Mouse (Mus musculus) erythroblast, embryonic 14.5 days (primary cell): ENCODE data around the gene Ulk4. TPM values are rescaled to one million over a fixed set of nuclear protein-coding genes. Genes with fewer than 3 reads are reported as not detected.
A peak's percentile ranks its signal among the peaks of the same experiment; 100 is the strongest.

Source experiments
- H3K27me3 ChIP-seq: 2 replicates; pipeline ENCODE4 v1.6.1; 2012; ENCODE audit warnings: inconsistent platforms; ENCODE audit not compliant: control insufficient read depth
- H3K36me3 ChIP-seq: 2 replicates; pipeline ENCODE4 v1.6.1; 2012; ENCODE audit warnings: mild to moderate bottlenecking, inconsistent platforms; ENCODE audit not compliant: control insufficient read depth
- H3K4me1 ChIP-seq: 2 replicates; pipeline ENCODE4 v1.6.1; 2012; ENCODE audit warnings: inconsistent platforms; ENCODE audit not compliant: control insufficient read depth
- H3K4me3 ChIP-seq: replicated peaks from 2 replicates; pipeline ENCODE3; 2012; ENCODE audit warnings: moderate library complexity, mild to moderate bottlenecking, inconsistent platforms
- H3K9me3 ChIP-seq: 2 replicates; pipeline ENCODE4 v1.6.1; 2012; ENCODE audit warnings: low read length, inconsistent platforms, mixed read lengths; ENCODE audit not compliant: control insufficient read depth
- GATA1 ChIP-seq: IDR thresholded peaks from 2 replicates; pipeline ENCODE4 v1.6.1; 2012; ENCODE audit warnings: low read length, inconsistent platforms, mixed read lengths
- TAL1 ChIP-seq: IDR thresholded peaks from 3 replicates; pipeline ENCODE4 v1.6.1; 2012; ENCODE audit warnings: low read length, inconsistent platforms, mixed read lengths
- polyA plus RNA-seq: library from polyadenylated mRNA; stranded (reverse); fragments of >175 nt; gene quantifications from 2 replicates; pipeline ENCODE4 v1.2.3, GENCODE M21; 2012

The Ulk4 gene
- polyA plus RNA-seq, 1 experiment = 0.16 TPM

DNA sequence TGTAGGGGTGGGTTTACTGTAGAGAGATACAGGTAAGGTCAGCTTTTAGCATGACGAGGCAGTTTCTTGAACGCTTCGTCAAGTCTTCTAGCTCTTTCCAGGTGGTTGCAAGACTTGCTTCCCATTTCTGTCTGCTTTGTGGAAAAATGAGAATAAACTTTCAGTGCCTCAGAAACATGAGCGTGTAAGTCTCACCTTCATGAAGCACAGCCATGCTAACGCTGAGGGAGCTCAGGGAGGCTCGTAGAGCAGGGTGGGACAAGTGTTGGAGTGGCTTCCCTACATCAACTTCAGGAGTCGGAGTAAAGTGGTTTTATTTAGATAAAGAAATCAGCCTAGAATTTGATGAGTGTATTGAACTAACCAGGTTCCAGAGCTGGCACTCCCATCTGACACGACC lies 330.9 kb downstream of the Ulk4 start:
- Histone ChIP-seq H3K4me1 (peaks cover 38% of the 10 kb centered on the region), H3K36me3 (peaks cover 84% of the 10 kb centered on the region), H3K9me3 (no peaks in the 10 kb centered on the region), H3K4me3 (no peak overlapping the region), H3K27me3 (no peaks in the 10 kb centered on the region)
- TF ChIP-seq TAL1 (no peak), GATA1 (no peak)

DNA sequence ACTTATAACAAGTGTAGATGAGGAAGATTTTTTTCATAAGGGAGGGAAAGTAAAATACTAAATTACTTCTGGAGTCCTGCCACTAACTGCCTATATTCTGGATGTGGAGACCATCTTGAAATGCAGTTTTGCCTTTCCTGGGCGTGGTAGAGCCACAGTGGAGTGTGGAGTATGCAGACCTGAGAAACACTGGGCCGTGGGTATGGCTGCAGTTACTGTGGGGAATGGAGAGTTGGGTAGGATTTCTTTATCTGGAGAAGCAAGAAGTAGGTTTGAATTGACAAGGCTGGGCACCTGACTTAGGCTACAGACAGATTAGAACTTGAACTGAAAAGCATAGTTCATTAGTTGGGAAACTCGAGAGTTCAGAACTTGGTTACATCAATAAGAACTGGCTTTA lies 332.8 kb downstream of the Ulk4 start:
- Histone ChIP-seq H3K4me3 (no peak overlapping the region), H3K4me1 (peaks cover 44% of the 10 kb centered on the region), H3K36me3 (peaks cover 85% of the 10 kb centered on the region), H3K27me3 (no peaks in the 10 kb centered on the region), H3K9me3 (no peaks in the 10 kb centered on the region)
- TF ChIP-seq TAL1 (no peak), GATA1 (no peak)

DNA sequence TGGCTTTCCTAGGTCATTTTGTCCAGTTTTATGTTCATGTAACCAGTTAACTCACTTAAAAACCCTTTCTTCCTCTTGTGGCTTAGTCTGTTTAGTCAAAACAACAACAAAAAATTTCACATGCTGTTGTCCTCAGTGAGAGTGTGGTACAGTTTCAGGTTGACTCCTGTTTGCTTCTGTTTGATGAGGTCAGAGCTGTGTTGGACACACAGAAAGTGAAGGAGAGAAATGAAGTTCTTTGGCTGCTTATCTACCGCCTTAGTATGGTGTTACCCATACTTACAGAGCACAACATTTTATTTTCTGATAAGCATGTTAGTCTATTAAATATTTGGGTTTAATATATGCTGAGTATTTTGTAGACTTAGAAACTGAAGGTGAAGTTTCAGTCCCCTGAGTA lies 333.2 kb downstream of the Ulk4 start:
- Histone ChIP-seq H3K36me3 (peaks cover 84% of the 10 kb centered on the region), H3K4me3 (no peak overlapping the region), H3K4me1 (peaks cover 44% of the 10 kb centered on the region), H3K9me3 (no peaks in the 10 kb centered on the region), H3K27me3 (no peaks in the 10 kb centered on the region)
- TF ChIP-seq TAL1 = no peak
- TF ChIP-seq GATA1 = no peak

DNA sequence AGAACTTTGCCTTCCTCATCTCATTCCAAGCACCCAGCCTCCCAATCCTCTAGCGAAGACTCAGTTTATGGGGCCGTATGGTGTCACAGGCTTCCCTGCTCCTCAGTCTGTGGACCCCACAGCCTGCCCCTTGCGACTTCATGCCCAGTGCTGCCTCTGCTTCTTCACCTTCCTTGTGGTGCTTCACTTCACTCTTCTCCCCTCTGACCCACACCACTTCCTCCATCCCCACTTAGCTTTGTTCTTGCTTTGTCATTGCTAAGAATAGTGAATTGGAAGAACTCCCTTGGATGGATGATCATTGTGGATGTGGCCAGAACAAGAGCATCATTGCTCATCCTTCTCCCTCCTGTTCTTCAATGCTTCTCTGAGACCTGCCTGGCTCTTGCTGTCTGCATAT lies 336.1 kb downstream of the Ulk4 start:
- Histone ChIP-seq H3K4me1 (peaks cover 60% of the 10 kb centered on the region), H3K27me3 (no peaks in the 10 kb centered on the region), H3K9me3 (no peaks in the 10 kb centered on the region), H3K36me3 (peaks cover 90% of the 10 kb centered on the region), H3K4me3 (no peak overlapping the region)
- TF ChIP-seq TAL1 = no peak
- no peak for TF ChIP-seq GATA1

DNA sequence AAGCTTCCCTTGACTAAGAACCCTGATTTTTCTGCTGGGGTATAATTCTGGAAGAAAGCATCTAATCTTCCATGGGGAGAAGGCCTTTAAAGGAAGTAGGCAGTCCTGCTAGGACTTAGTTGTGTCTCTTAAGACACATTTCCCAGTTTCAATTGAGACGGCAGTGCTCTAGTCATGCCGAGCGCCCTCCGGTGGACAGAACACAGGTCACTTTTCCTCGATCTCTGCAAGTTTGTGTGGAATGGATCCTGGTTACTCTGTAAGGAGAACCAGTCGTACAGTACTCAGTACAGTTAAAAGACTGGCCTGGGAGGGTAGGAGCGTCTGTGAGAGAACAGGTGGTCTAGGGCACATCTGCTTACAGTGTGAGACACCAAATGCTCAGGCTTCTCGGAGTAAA lies 340.6 kb downstream of the Ulk4 start:
- H3K4me3 ChIP-seq = peak overlapping the region; percentile 85
- H3K9me3 ChIP-seq = no peaks in the 10 kb centered on the region
- peaks cover 48% of the 10 kb centered on the region for H3K4me1 ChIP-seq
- H3K36me3 ChIP-seq = peaks cover 56% of the 10 kb centered on the region
- TF ChIP-seq GATA1 = no peak
- no peak for TF ChIP-seq TAL1
- H3K27me3 ChIP-seq = no peaks in the 10 kb centered on the region

DNA sequence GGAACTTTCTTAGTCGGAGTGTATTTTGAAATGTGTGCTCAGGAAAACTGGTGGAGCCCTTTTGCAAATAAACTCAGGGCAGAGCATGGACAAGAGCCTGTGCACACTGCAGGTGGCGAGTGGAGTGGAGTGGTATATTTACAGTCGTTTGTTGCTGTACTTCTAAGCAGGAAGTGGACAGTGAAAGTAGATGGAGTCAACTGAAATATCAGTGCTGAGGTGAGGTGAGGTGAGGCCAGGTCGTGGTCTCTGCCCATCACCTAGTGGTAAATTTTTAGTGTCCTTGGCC lies 341.4 kb downstream of the Ulk4 start:
- Histone ChIP-seq H3K36me3 (peaks cover 48% of the 10 kb centered on the region), H3K9me3 (no peaks in the 10 kb centered on the region), H3K27me3 (no peaks in the 10 kb centered on the region), H3K4me3 (peak overlapping the region; percentile 85), H3K4me1 (peaks cover 45% of the 10 kb centered on the region)
- no peak for TF ChIP-seq GATA1
- no peak for TF ChIP-seq TAL1

DNA sequence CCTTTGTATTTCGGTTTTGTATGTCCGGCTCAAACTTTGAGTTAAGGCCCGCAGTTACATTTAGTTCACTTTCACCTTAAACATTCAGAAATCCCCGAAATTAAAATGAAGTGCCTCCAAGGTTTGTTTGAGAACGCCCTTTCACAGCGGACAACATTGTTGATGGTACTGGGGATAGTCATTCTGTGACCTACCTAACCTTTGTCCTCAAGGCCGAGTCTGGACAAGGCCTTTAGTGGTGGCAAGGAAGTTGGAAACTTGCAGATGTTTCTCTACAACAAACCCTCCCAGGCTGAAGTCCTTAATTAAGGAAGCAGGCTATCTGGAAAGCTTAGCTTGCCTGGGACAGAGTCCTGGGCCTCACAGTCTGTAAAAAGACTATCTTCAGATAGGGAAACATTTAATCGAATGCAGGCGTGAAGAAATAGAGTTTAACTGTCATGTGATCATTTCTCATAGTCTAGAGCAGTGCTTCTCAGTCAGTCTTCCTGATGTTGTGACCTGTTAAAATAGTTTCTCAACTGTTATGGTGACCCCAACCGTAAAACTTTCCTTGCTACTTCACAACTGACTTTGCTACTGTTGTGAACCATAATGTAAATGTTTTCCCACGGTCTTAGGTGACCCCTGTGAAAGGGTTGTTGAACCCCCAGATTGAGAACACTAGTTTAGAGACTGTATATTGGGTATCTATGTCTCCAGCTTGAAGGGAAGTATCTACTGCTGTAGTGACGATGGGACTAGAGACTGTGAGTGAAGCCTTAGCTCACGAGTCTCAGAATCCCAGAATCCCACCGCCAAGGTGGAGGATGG lies 342.0 kb downstream of the Ulk4 start:
- H3K36me3 ChIP-seq = peaks cover 42% of the 10 kb centered on the region
- no peaks in the 10 kb centered on the region for H3K9me3 ChIP-seq
- H3K4me3 ChIP-seq = peak overlapping the region; percentile 85
- no peak for TF ChIP-seq GATA1
- TF ChIP-seq TAL1 = no peak
- peaks cover 43% of the 10 kb centered on the region for H3K4me1 ChIP-seq
- no peaks in the 10 kb centered on the region for H3K27me3 ChIP-seq

DNA sequence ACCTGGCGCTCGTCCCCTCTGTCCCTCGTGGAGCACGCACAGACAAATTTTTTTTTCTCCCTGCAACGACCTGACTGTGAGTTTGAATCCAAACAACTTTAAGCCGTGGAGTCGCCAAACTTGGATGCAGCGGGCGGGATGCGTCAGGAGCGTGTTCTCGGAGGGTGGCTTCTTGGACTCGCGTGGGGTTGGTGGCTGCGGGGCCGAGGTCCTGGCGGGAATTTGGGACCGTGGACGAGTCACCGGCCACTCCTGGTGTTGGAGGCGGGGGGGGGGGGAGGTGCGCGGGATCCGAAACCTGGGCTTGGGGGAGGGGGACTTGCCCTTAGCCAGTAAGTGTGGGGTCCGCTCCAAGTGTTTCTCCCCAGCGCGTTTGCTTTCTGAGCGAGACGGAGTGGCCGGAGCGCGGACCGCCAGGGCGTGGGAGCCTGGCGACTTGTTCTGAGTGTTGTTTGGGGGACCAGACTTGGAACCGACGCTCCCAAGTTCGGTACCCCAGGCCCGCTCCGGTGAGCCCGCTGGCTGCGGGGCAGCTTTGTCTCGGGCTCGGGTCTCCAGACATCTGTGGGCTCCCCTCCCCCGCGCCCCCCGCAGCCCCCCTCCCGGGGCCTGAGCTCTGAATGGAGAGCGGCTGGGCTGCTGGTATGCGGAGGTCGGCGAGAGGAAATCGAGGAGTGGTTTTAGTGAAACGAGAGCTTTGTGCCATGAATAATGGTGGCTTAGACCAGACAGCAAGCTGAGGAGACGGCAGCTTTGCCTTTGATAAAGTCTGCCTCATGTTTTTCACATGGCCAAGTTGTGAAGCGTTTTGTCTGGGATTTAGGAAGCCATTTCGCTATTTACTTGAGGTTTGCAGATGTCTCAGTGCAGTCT lies 342.9 kb downstream of the Ulk4 start:
- peak overlapping the region; percentile 85 for H3K4me3 ChIP-seq
- H3K9me3 ChIP-seq = no peaks in the 10 kb centered on the region
- peaks cover 33% of the 10 kb centered on the region for H3K36me3 ChIP-seq
- TF ChIP-seq TAL1 = no peak
- TF ChIP-seq GATA1 = no peak
- no peaks in the 10 kb centered on the region for H3K27me3 ChIP-seq
- peaks cover 41% of the 10 kb centered on the region for H3K4me1 ChIP-seq

DNA sequence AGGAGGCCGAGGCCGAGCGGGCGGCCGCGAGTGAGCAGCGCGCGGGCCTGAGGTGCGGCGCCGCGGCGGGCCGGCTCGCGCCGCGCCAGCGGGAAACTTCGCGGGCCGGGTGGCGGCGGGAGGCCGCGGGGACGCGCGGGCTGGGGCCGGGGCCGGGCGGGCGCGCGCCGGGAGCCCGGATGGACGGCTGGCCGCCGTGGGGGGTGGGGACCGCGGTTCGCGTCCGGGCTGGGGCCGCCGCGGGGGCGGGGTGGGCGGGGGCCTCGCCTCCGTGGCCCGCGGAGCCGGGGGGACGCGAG lies 343.5 kb downstream of the Ulk4 start:
- no peaks in the 10 kb centered on the region for H3K27me3 ChIP-seq
- TF ChIP-seq GATA1 (no peak), TAL1 (no peak)
- H3K36me3 ChIP-seq = peaks cover 29% of the 10 kb centered on the region
- peaks cover 41% of the 10 kb centered on the region for H3K4me1 ChIP-seq
- peak overlapping the region; percentile 85 for H3K4me3 ChIP-seq
- H3K9me3 ChIP-seq = no peaks in the 10 kb centered on the region
